Mouse (Mus musculus): ENCODE data around the gene Dcpp2.
"Not testable (repeated sequence)": the region's sequence is repeated elsewhere in the genome, so short reads cannot be mapped to it uniquely, and the experiment has no call there.

Gene Dcpp2

GRCm38 (mm10) chr17:23925090-23925493 is 44.4 kb downstream of the Dcpp2 start:
- DNase-seq (ENCODE audit: low spot score) = peak; percentile 49

DNA sequence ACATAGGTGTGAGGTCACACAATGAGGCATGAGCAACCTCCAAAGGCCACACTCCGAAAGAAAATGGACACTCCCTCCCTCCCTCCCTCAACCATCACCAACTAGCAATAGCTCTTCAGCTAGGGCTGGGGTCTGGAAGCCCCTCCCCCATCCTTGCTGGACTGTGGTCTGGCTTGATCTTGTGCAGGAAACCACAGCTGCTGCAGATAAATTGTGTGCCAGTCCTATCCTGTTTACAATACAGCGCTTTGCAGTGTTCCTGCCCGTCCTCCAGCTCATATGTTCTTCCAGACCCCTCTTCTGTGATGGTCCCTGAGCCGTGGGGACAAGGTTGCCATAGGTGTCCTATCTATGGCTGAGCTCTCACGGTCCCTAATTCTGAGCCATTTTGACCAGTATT is 50.5 kb downstream of the Dcpp2 start:
- DNase-seq (ENCODE audit: low spot score) = no peak

DNA sequence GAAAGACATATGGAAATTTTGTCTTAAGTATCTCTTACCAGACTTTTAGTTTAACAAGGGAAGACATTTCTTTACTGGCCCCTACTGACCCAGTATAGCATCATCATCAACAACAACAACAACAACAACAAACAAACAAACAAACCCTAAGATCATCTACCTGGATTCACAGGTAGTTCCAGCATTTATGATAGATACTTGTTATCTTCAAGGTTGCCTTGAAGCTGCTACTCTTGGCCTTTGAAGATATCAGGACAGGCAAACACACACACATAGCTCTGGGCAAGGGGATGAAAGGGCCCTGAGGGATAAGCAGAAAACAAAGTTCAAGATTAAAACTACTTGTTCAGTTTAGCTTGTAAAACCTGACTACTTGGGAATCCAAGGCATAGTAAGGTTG is 60.7 kb downstream of the Dcpp2 start, which contains the start of gene Sbp:
Gene Sbp, plus strand, starts transcription at position 301 of the 400 bp plus-strand sequence.
- no peak for DNase-seq (ENCODE audit: low spot score)

DNA sequence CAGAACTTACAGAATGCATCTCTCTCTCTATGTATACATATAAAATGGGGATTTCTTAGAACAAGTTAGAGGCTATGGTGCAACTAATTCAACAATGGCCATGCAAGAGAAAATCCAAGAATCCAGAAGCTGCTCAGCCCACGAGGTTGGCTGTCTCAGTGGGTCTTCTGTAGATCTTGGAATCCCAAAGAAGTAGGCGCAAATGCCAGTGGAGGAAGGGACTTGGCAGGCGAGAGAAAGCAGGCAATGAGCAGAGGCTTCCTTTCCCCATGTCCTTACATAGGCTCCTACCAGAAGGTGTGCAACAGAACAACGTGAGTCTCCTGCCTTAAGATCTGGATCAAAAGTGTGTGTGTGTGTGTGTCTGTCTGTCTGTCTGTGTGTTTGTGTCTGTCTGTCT is 66.8 kb downstream of the Dcpp2 start:
- not testable (repeated sequence) for DNase-seq (ENCODE audit: low spot score)

DNA sequence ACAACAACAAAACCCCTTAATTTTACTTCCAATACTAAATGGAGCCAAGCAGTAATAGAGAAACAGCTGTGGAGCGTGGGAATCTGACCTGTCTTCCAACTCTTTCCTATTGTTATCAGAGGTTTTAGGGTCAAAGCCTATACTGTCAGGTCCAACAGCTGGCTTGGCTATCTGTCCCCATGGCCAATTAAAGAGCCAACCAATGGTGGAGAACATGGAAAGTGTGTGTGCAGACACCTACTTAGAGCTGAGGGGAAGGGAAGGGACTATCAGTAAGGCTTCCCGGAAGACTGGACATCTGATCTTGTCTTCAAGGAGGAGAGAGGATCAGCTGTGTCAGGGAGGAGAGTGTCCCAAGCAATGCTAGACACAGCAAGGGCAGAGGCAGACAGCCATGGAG is 68.4 kb downstream of the Dcpp2 start:
- DNase-seq (ENCODE audit: low spot score) = no peak

All from c-Kit-positive CD71-positive TER-119-positive erythroid progenitor cells, embryonic 14.5 days (primary cell).